Mouse (Mus musculus): ENCODE results near the gene Eef2.
A peak's percentile ranks its signal among the peaks of the same experiment; 100 is the strongest.
"Not testable (repeated sequence)": the region's sequence is repeated elsewhere in the genome, so short reads cannot be mapped to it uniquely, and the experiment has no call there.

Eef2 gene

GRCm38 (mm10) chr10:81151261-81151660, 25.2 kb upstream of the Eef2 start:
- peak in 1 of 2 experiments; percentile 27 for DNase-seq

GRCm38 (mm10) chr10:81152609-81153008, 23.8 kb upstream of the Eef2 start:
- DNase-seq: peak in 1 of 2 experiments; percentile 19

DNA sequence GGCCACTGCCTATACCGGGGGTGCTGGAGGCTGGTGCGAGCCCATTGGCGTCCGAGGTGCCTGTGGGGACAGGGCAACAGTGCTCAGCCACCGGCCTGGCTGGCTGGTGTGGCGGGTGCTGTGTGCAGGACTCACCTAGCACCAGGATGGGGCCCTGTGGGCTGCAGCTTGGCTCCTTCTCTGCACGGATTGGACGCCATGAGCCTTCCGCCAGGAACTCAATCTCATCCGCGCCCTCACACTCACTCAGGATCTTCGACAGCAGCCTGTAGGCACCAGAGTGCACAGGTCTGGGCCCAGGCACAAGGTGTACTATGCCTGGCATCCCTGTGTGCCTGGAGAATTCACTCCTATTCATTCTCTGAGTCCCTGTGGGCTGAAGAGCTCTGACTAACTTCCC, 22.1 kb upstream of the Eef2 start:
- no peak for DNase-seq

- DNase-seq: peak in 1 of 2 experiments; percentile 23
Measured at GRCm38 (mm10) chr10:81154736-81155135, 21.7 kb upstream of the Eef2 start.

- DNase-seq: no peak
Measured at GRCm38 (mm10) chr10:81161602-81162317, 14.7 kb upstream of the Eef2 start.

- no peak for DNase-seq
Measured at GRCm38 (mm10) chr10:81162318-81162652, 14.1 kb upstream of the Eef2 start.

DNA sequence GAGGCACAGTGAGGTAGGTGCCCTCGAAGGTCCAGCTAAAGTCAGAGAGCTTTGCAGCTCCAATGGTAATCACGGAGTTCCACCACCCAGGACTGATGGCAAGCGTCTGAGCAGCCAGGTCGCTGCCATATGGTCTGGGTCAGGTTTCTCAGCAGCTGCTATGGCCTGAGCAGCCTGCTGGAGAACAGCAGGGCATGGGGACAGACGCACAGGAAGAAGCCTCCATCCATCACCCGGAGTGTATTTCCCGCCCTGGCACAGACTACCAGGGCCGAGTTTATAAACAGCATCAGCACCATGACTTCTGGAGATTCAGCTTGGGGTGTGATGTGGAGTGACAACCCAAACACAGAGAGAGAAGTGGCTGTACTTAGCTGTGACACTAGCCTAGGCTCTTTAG, 11.3 kb upstream of the Eef2 start:
- DNase-seq: no peak

GRCm38 (mm10) chr10:81167200-81168086, 9.0 kb upstream of the Eef2 start, which contains the start of gene Pias4:
Gene Pias4 (minus strand): TSS chr10:81167923.
- peak; percentile 100 for DNase-seq

DNA sequence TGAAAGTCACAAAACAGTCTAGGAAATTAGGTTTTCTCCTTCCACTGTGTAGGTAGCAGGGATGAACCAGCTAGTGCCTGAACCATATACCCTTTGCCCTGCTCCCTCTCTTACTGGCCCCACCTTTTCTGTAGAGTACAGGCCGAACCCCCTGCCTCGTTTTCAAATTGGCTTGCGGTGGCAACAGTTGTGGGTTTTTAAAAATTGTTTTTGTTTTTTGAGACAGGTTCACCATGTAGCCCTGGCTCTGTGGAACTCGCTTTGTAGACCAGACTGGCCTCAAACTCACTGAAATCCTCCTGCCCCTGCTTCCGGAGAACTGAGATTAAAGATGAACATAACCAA, 8.4 kb upstream of the Eef2 start:
- DNase-seq: no peak

DNA sequence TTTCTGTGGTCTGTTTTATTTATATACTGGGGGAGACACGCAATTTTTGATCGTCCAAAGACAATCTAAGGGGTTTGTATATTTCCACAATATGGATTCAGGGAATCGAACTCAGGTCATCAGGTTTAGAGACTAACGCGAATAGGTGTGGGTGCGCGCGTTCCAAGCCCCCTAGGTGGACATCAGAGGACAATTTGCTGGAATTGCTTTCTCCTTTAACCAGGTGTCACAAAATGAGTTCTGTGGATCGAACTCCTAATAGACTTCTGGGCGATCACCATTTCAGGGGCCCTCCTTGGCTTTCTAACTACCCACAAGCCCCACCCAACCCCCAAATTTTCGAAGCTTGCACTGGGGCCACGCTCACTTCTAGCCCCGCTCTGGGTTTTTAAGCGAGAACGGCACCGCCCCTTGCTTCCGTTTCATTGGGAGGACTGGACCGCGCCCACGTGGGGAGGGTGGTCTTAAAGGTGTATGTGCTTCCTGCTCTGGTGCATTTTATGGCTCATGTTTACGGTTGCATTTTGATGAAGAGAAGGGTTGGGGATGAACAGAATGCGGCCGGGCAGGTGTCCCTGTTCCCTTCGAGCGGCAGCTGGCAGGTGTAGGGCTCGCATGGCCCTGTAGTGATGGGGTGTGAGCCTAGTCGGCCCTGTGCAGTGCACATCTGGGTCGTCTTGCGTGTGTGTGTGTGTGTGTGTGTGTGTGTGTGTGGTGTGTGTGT, 7.7 kb upstream of the Eef2 start:
- DNase-seq: peak; percentile 89 to 90

DNA sequence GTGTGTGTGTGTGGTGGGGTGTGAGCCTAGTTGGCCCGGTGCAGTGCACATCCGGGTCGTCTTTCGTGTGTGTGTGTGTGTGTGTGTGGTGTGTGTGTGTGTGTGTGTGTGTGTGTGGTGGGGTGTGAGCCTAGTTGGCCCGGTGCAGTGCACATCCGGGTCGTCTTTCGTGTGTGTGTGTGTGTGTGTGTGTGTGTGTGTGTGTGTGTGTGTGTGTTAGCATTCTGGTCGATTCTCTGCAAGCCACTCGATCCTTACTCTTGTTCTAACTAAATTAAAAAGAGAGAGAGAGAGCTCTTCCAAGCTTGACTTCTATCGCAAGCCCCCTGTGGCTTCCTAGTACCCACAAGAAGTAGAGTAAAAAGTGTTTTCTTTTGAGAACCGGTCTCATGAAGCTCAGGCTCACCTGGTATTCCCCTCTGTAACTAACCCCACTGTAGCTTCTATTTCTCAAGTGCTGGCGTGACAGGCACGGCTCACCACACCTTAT, 7.0 kb upstream of the Eef2 start:
- peak in 1 of 2 experiments; percentile 54 for DNase-seq

DNA sequence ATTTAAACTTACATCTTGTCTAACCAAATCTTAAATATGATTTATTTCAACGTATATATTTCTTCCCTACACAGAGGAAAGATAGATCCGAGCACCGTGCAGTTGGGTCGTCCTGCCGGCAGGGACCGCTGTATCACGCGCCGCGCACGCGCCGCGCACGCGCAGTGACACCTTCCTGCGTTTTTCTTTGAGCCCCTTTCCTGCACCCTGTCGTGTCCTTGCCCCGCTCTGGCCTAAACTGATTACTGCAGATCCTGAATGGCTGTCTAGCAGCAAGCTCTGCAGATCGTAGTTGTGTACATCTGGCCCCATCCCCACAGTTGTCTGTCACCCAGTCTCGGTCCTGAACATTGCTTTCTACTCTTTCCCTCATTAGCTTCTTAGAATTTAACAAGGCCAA, 3.3 kb upstream of the Eef2 start:
- peak; percentile 88 to 90 for DNase-seq

DNA sequence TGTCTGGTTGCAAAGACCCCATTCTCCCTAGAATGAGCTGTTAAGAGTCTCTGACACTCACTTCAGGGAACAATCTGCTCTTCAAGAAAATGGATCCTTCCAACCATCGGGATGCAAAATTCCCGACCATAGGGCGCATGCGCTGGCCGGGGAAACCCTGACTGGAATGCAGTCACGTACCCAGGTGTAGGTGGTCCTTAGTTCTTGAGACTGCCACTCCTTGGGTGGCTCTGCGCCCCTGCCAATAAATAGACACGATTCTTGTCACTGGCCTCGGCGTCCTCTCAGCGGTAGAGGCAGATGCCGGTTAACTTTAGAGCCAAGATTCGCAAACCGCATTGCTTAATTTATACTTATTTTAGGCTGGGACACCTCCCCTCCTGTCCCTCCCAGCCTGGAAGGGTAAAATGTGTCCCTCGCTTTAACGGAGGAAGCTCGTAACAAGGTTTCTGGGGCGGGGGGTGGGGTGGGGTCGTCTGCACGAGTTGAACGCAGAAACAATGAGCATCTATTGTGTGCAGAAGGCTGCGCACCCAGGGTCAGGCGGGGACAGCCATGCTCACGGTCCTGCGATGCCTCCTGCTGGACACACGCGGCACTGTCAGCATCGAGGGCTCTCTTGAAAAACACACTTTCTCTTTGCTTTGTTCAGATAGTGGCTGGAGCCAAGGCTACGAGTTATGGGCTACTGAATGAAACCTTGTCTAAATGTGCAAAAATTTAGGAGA, 1.6 kb upstream of the Eef2 start:
- peak; percentile 90 to 94 for DNase-seq

- not testable (repeated sequence) for DNase-seq
Measured at GRCm38 (mm10) chr10:81175345-81175701, 1.1 kb upstream of the Eef2 start.

GRCm38 (mm10) chr10:81175936-81176465, 430 bp upstream of the Eef2 start:
- no peak for DNase-seq

GRCm38 (mm10) chr10:81177491-81177925, 1.1 kb downstream of the Eef2 start:
- no peak for DNase-seq

GRCm38 (mm10) chr10:81177958-81178712, 1.7 kb downstream of the Eef2 start:
- peak in 1 of 2 experiments; percentile 58 for DNase-seq

DNA sequence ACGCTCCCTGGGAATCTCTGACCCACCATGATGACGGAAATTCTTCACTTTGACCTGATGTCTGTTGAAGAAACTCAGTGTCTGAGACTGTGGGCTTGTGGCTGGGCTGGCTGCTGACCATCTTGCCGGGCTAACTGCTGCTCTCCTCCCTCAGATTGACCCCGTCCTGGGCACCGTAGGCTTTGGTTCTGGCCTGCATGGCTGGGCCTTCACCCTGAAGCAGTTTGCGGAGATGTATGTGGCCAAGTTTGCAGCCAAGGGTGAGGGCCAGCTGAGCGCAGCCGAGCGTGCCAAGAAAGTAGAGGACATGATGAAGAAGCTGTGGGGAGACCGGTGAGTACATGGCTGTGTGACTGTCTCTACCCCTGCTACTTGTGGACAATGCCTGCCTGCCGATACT, 2.5 kb downstream of the Eef2 start:
- no peak for DNase-seq

DNA sequence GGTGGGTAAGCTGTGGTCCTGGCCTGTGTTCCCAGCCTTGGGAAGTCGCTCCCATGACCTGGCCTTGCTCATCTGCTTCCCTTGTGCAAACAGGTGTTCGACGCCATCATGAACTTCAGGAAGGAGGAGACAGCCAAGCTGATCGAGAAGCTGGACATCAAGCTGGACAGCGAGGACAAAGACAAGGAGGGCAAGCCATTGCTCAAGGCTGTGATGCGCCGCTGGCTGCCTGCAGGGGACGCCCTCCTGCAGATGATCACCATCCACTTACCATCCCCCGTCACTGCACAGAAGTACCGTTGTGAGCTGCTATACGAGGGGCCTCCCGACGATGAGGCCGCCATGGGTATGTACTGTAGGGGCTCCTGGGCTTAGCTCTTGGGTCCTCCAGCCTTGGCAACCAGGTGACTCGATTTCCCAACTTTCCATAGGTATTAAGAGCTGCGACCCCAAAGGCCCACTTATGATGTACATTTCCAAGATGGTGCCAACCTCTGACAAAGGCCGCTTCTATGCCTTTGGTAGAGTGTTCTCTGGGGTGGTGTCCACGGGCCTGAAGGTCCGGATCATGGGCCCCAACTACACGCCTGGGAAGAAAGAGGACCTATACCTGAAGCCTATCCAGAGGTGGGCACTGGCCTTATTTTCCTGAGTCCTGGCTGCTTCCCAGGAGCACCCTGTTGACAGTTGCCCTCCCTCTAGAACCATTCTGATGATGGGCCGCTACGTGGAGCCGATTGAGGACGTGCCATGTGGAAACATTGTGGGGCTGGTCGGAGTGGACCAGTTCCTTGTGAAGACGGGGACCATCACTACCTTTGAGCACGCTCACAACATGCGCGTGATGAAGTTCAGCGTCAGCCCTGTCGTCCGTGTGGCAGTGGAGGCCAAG, 3.3 kb downstream of the Eef2 start:
- no peak for DNase-seq

GRCm38 (mm10) chr10:81180946-81181345, 4.5 kb downstream of the Eef2 start:
- no peak for DNase-seq
